Mouse (Mus musculus) cortical plate, adult 2 months (tissue): ENCODE results near the gene Tex13c2. TPM values are rescaled to one million over a fixed set of nuclear protein-coding genes. Genes with fewer than 3 reads are reported as not detected.

Source experiments
- H3K27ac ChIP-seq: fragments of 200-500 bp; 2 replicates; pipeline ENCODE4 v1.5.1; 2012; ENCODE audit warnings: low read length, control low read depth, inconsistent platforms; ENCODE audit not compliant: insufficient read depth
- H3K4me1 ChIP-seq: fragments of 200-500 bp; 2 replicates; pipeline ENCODE4 v1.6.1; 2011; ENCODE audit warnings: low read length; ENCODE audit not compliant: control insufficient read depth, insufficient read depth
- H3K4me3 ChIP-seq: fragments of 200-500 bp; 2 replicates; pipeline ENCODE4 v1.5.1; 2011; ENCODE audit warnings: mild to moderate bottlenecking, low read length, control low read depth; ENCODE audit not compliant: insufficient read depth
- CTCF ChIP-seq: fragments of 200-500 bp; IDR thresholded peaks from 2 replicates; pipeline ENCODE4 v1.5.1; 2011; ENCODE audit warnings: mild to moderate bottlenecking, control low read depth, low read length; ENCODE audit not compliant: insufficient read depth; ENCODE audit errors: extremely low read depth
- POLR2A ChIP-seq: fragments of 200-500 bp; IDR thresholded peaks from 2 replicates; pipeline ENCODE4 v1.6.1; 2011; ENCODE audit warnings: mild to moderate bottlenecking, low read length, control low read depth; ENCODE audit not compliant: insufficient read depth; ENCODE audit errors: extremely low read depth
- polyA plus RNA-seq: library from polyadenylated mRNA; depleted of rRNA; stranded (reverse); fragments of >200 nt; gene quantifications from 2 replicates; pipeline ENCODE4 v1.2.3, GENCODE M21; 2012; rRNA removed

Gene Tex13c2
- polyA plus RNA-seq, 1 experiment, result not detected

- Histone ChIP-seq H3K27ac (no peak overlapping the region), H3K4me3 (no peak overlapping the region), H3K4me1 (no peaks in the 10 kb centered on the region)
- TF ChIP-seq POLR2A (no peak), CTCF (no peak)
These were observed 41.2 kb downstream of the Tex13c2 start for GRCm38 (mm10) chrX:42530703-42531102.

- peaks cover 1% of the 10 kb centered on the region; the same call in 1 of the 2 replicates for H3K4me1 ChIP-seq
- H3K4me3 ChIP-seq, result no peak overlapping the region
- TF ChIP-seq POLR2A (no peak), CTCF (no peak)
- no peak overlapping the region for H3K27ac ChIP-seq
These were observed 50.7 kb downstream of the Tex13c2 start for GRCm38 (mm10) chrX:42540030-42540755.

- H3K4me1 ChIP-seq, result peaks cover 1% of the 10 kb centered on the region; the same call in 1 of the 2 replicates
- no peak overlapping the region for H3K27ac ChIP-seq
- H3K4me3 ChIP-seq, result no peak overlapping the region
- peak; percentile 50 for TF ChIP-seq CTCF
- no peak for TF ChIP-seq POLR2A
These were observed 51.2 kb downstream of the Tex13c2 start for GRCm38 (mm10) chrX:42540756-42541053.

Other genes with a start within 250 kb of the Tex13c2 start
- 0.13 and 0.15 TPM in 2 replicates for gene Sh2d1a, start 12.8 kb downstream of the Tex13c2 start, polyA plus RNA-seq